Mouse (Mus musculus): Measurements from ENCODE around the gene Nrtn. TPM values are rescaled to one million over a fixed set of nuclear protein-coding genes. Genes with fewer than 3 reads are reported as not detected.

Nrtn gene
- total RNA-seq, 2 experiments from 2014 or later = 2.6 to 4.5 TPM

- intact Hi-C loops (cut with DNase I) = no loop called here
- DNase-seq (ENCODE audit: low spot score in 2 of 2) = peak; percentile 84 to 92
Observed at GRCm38 (mm10) chr17:56764474-56765354, 7.4 kb upstream of the Nrtn start, which contains the start of gene Dus3l. Gene Dus3l, plus strand, starts transcription at chr17:56764757.

DNA sequence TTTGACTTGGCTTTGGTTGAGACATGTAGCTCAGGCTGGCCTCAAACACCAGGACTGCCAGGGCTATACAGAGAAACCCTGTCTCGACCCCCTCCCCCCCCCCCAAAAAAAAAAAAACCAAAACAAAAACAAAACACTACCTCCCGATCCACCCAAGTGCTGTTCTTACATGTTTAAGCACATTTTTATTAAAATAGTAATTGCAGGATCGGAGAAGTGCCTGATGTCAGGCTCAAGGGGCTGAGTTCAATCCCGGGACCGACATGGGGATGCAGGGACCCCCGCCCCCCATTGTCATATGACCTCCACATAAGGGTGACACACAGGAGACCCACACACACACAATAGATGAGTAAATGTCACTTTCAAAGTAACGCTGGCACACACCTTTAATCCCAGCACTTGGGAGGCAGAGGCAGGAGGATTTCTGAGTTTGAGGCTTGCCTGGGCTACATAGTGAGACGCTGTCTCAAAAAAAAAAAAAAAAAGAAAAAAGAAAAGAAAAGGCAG is 6.5 kb upstream of the Nrtn start:
- no peak for DNase-seq (ENCODE audit: low spot score in 2 of 2)
- intact Hi-C loops (cut with DNase I) = no loop called here

DNA sequence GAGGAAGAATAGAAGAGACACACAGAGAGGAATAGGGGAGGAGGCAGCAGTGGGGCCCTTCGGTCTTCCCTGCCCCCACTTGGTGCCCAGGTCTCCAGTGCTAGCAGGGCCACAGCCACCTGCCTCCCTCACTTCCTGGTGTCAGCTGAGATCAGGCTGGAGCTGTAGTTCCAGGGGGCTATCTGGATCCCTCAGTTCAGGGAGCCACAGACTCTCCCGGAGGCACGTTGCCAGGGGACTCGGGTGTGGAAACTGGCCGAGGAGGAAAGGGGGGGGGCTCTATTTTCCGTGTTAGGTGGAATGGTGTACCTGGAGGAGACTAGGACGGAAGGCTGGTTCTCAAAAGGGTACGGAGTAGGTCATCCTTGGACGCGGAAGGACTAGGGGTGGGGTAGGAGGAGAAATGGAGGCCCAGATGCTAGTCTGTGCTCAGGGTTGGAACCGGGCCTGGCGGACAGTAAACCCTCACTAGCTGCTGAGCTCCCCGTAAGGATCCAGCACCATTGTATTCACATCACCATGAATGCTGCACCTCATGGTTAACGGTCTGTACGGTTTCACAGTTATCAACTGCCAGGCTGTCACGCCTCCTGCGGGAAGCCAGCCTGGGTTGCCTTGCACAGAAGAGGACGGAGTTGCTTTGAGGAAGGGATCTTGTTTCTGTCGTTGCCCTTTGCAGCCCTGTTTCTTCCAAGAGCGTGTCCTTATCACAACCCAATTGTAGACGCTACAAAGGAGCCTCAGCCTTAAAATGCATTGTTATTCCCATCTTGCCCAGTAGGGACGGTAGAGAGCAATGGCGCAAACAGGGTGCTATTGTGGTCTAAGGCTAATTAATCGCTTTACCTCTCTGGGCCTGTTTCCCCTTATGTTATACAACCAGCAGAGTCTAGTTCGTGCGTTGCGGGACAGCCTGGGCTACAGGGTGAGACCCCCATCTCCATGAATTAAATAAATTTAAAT is 5.7 kb upstream of the Nrtn start:
- peak; percentile 75 to 80 for DNase-seq (ENCODE audit: low spot score in 2 of 2)
- intact Hi-C loops (cut with DNase I) = no loop called here

DNA sequence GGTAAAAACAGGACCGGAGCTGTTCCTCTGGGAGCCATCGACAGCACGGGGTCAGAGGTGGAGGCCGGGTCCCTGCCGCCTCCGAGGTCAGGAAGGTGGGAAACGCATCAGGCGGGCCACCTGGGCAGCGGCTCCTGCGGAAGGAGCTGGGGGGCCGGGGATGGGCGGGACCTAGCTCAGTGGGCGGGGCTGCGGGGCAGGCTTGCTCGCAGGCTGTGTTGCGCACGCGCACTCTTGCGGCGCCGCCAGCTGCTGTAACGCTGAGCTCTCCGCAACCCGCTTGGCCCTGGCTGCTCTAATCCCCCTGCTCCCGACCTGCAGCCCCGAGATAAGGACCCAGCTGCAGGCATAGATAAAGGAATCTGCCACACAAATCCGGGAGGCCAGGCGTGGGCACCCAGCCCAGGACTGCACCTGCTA is 4.7 kb upstream of the Nrtn start:
- peak; percentile 87 to 89 for DNase-seq (ENCODE audit: low spot score in 2 of 2)

DNA sequence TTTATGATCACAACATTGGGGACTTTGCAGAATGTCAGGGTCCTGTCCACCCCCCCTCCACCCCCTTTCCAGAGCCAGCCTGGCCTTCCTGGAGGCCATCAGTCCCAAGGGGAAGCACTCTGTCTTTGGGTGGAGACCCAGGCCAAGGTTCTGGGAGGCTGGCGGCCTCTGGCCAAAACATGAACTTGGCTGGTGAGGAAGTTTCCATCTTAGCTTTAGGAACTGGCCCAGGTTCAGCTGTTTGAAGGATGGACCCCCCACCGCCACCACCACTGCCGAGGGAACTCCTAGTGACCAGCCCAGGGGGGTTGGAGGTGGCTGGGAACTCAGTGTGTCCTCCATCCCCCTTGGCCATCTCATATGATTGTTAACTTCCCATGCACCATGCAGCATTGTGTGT is 3.7 kb upstream of the Nrtn start:
- no peak for DNase-seq (ENCODE audit: low spot score in 2 of 2)
- intact Hi-C loops (cut with DNase I) = no loop called here

More for the DNA sequence above, 4.7 kb upstream of the Nrtn start:
- intact Hi-C loops (cut with DNase I) = no loop called here

DNA sequence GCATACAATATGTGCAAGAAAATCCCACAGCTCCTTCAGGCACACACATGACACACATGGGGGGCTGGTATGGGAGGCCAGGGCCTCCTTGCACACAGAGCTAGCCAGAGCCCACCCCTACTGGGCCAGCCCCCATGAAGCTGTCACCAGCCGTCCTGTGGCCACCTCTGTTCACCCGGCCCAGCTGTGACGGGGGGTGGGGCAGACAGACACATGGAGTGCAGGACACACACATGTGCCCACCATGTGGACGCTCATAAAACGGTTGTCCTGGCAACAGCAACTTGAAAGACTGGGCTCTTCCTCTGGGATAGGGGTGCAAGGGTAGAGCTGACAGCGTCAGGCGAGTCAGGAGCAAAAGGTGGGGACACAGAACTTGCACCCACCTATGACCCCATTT is 1.9 kb upstream of the Nrtn start:
- intact Hi-C loops (cut with DNase I) = no loop called here
- DNase-seq (ENCODE audit: low spot score in 2 of 2) = no peak

DNA sequence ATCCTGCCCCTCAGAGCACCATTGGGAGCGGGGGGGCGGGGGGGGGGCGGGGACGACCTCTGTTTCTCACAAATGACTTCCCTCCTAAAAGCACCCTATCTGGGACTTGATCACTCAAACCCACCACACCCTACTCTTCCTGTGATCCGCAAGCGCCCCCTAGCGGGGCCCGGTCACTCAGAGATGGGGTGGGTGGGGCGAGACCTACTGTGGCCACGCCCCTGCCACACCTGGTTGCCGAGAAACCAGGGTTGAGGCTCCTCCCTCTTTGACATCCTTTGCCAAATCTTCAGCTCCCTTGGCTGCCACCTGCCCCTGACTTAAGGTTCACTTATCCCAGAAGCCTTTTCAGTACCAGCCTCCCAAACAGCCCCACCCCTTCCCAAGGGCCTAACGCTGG is 802 bp upstream of the Nrtn start:
- intact Hi-C loops (cut with DNase I) = no loop called here
- peak; percentile 65 to 77 for DNase-seq (ENCODE audit: low spot score in 2 of 2)

- DNase-seq (ENCODE audit: low spot score in 2 of 2) = no peak
- intact Hi-C loops (cut with DNase I) = no loop called here
Observed at GRCm38 (mm10) chr17:56756703-56757399, 479 bp downstream of the Nrtn start.

- intact Hi-C loops (cut with DNase I) = no loop called here
- DNase-seq (ENCODE audit: low spot score in 2 of 2) = no peak
Observed at GRCm38 (mm10) chr17:56754271-56755185, 2.8 kb downstream of the Nrtn start.

DNA sequence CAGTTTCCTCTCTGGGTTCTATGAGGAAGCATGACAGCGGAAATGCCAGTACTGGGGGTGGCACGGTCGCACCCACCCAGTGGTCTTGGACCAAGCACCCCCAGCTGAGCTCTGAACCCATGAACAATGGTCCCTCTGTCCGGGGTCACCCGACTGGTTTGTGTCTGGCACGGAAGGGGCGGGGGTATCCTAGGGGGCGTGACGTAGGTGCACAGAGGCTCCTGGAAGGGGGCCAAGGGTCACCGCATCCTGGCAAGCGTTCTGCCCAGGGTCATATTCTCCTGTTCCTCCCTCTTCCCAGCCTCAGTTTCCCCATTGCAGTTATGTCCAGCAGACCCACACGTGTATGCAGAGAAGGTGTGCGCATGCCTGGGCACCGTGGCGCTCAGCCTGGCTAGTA is 3.9 kb downstream of the Nrtn start:
- no peak for DNase-seq (ENCODE audit: low spot score in 2 of 2)
- intact Hi-C loops (cut with DNase I) = no loop called here

DNA sequence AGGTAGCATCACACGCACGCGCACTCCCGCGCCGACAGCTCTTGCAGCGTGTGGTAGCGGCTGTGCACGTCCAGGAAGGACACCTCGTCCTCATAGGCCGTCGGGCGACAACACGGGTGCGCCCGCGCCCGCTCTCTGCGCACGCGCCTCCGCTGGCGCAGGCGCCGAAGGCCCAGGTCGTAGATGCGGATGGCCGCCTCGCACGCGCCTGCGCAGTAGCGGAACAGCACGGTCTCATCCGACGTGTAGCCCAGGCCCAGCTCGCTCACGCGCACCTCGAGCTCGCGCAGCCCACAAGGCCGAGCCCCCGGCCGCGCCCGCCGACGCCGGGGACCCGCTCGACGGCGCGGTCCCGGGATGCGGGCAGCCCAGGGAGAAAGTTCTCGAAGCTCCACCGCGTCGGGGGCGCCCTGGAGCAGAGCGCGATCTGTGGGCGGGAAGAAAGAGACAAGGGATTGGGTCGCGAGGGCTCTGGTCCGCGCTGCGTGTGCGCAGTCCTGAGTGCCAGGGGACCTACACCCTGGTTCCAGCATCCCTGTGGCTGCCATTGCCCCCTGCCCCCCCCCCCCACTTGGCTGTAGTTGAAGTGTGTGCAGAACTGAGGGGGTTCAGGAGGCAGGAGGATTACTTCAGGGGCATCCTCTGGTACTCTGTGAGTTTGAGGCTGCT is 5.8 kb downstream of the Nrtn start:
- intact Hi-C loops (cut with DNase I) = no loop called here
- peak in 1 of 2 experiments; percentile 56 for DNase-seq (ENCODE audit: low spot score in 2 of 2)

- intact Hi-C loops (cut with DNase I) = no loop called here
- DNase-seq (ENCODE audit: low spot score in 2 of 2) = no peak
Observed at GRCm38 (mm10) chr17:56744173-56744572, 13.2 kb downstream of the Nrtn start.

DNA sequence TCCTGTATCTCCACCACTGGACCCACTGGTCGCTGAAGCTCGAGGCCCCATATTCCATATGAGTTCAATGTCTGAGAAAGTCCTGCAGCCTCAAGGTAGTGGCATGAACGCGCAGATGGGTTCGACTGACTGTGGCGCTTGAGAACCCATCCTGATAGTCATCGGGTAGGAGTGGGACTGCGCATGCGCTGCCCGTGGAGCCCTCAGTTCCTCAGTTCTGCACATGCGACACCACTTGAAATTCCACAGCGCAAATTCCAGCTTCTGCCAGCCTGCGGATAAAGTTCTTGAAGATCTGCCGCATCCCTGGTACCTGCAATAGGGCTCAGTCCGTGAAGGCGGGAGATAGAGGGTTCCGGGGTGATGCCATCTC is 16.6 kb downstream of the Nrtn start:
- intact Hi-C loops (cut with DNase I) = no loop called here
- no peak for DNase-seq (ENCODE audit: low spot score in 2 of 2)

- intact Hi-C loops (cut with DNase I) = no loop called here
Observed at GRCm38 (mm10) chr17:56740118-56740787, 17.1 kb downstream of the Nrtn start.

GRCm38 (mm10) chr17:56738221-56738620 is 19.1 kb downstream of the Nrtn start:
- intact Hi-C loops (cut with DNase I) = no loop called here
- DNase-seq (ENCODE audit: low spot score in 2 of 2) = no peak

More at GRCm38 (mm10) chr17:56740118-56740787, 17.1 kb downstream of the Nrtn start:
- no peak for DNase-seq (ENCODE audit: low spot score in 2 of 2)

GRCm38 (mm10) chr17:56736534-56736933 is 20.8 kb downstream of the Nrtn start:
- no peak for DNase-seq (ENCODE audit: low spot score in 2 of 2)
- intact Hi-C loops (cut with DNase I) = no loop called here

DNA sequence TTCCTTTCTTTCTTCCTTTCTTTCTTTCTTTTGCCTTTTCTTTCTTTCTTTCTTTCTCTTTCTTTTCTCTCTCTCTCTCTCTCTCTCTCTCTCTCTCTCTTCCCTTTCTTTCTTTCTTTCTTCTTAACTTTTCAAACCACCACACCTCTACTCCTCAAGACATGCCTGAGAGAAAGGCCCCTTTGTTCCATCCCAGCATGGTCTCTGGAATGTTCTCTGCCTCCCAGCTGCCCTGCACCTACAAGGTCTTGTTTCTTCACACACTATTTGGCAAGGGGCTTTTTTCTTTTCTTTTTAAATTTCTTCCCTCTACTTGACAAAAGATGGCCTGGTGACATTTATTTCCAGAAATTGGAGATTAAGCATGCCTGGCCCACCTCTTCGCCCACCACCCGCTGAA is 27.7 kb downstream of the Nrtn start:
- no peak for DNase-seq (ENCODE audit: low spot score in 2 of 2)
- intact Hi-C loops (cut with DNase I) = no loop called here
